17 mouse cellular contexts compared by ENCODE assay signal in the genomic region with DNA sequence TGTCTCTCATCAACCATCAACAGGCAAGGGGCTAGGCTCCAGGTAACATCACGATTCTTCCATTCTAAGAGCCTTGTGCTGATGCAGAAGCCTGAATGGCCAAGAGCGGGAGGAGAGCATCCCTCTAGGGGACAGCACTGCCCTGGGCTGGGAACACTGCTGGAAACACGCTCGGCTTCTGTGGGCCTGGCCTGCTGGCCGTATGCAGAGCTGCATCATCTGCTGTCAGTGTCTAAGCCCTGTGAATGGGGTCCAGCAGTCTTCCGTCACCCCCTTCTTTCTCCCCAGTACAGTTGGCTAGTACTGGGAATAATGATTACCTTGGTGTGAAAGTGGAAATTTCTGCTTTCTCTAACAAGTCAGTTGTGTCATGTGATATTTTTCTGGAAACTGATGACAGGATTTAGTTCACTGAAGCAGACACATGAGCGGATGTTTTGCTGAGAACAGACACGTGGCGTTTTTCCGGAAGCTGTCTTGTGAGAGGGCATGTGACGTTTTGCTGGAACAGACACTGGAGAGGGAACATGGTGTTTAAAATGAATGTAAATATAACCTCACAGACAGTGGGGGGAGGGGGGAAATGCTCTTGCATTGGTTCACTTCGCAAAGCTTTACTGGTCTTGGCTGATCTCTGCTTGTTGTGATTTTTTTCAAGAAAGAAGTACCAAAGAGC. TPM values are rescaled to one million over a fixed set of nuclear protein-coding genes. Genes with fewer than 3 reads are reported as not detected.
DNase-seq lines count a peak whose midpoint lies in the region; ATAC-seq and TF ChIP-seq lines count a peak whose summit lies in the region.
"Had no signal": no experiment of that assay in that cellular context is flagged by ENCODE, and none has a peak within 500 bp of the region (broad histone marks: within the 10 kb centered on the region; RNA-seq: fewer than 3 reads in every experiment).

No protein-coding gene starts in this region.

- WGBS in hindbrain, postnatal 0 days: 68% methylated on average over 12 of the region's 12 CpGs
- 77% methylated on average over 12 of the region's 12 CpGs for WGBS in hindbrain, embryonic 14.5 days
- WGBS in heart, postnatal 0 days: 61% methylated on average over 12 of the region's 12 CpGs
- 53% methylated on average over 12 of the region's 12 CpGs for WGBS in kidney, postnatal 0 days
- 63% methylated on average over 12 of the region's 12 CpGs for WGBS in cerebellum, adult 2 months

- no peak overlapping the region for H3K27ac ChIP-seq in hindbrain, postnatal 0 days
- H3K27ac ChIP-seq in hindbrain, embryonic 14.5 days: no peak overlapping the region
- no peak overlapping the region for H3K27ac ChIP-seq in heart, postnatal 0 days (ENCODE audit: low read depth)
- H3K27ac ChIP-seq in kidney, postnatal 0 days: no peak overlapping the region
- H3K27ac ChIP-seq in cerebellum, adult 2 months (ENCODE audit: insufficient read depth, low read length): no peak overlapping the region
- H3K27ac ChIP-seq: embryonic facial prominence, embryonic 12.5 days; hindbrain, embryonic 15.5 days; left cerebral cortex, adult 2 months; limb, embryonic 15.5 days had no signal

- H3K4me2 ChIP-seq in hindbrain, postnatal 0 days (ENCODE audit: low read depth, low read length): no peak overlapping the region
- no peak overlapping the region for H3K4me2 ChIP-seq in hindbrain, embryonic 14.5 days (replicated peaks)
- H3K4me2 ChIP-seq in heart, postnatal 0 days (ENCODE audit: low read depth, low read length): no peak overlapping the region
- no peak overlapping the region for H3K4me2 ChIP-seq in kidney, postnatal 0 days (ENCODE audit: low read length)
- H3K4me2 ChIP-seq: embryonic facial prominence, embryonic 12.5 days; hindbrain, embryonic 15.5 days; limb, embryonic 15.5 days had no signal

- no peak for DNase-seq in hindbrain, postnatal 0 days (ENCODE audit: low spot score)
- no peak for DNase-seq in hindbrain, embryonic 14.5 days (ENCODE audit: low spot score)
- peak; percentile 11 for DNase-seq in heart, postnatal 0 days (ENCODE audit: low spot score)
- peak; percentile 42 for DNase-seq in kidney, postnatal 0 days (ENCODE audit: low spot score)
- DNase-seq in lung, postnatal 4 days: peak; percentile 58 to 59
- DNase-seq in c-Kit-positive CD71-positive TER-119-positive erythroid progenitor cells, embryonic 14.5 days (ENCODE audit: low spot score): no peak
- no peak for DNase-seq in cerebellum, adult 2 months
- DNase-seq: cerebellum, postnatal 25 days; thymus, postnatal 36 days had no signal

- 0 out of 2 replicates have a peak, but pooled peaks have one; percentile 15 for TF ChIP-seq CTCF in hindbrain, postnatal 0 days (IDR thresholded peaks at IDR 0.05; ENCODE audit: low read depth)
- no peak for TF ChIP-seq CTCF in heart, postnatal 0 days (IDR thresholded peaks at IDR 0.05; ENCODE audit: low read depth)
- TF ChIP-seq CTCF in kidney, postnatal 0 days (IDR thresholded peaks at IDR 0.05; ENCODE audit: low read depth): 0 out of 2 replicates have a peak, but pooled peaks have one; percentile 3
- TF ChIP-seq CTCF in cerebellum, adult 2 months (IDR thresholded peaks at IDR 0.05; ENCODE audit: borderline replicate concordance, insufficient read depth, low read depth, low read length): no peak

- H3K4me1 ChIP-seq in hindbrain, postnatal 0 days (ENCODE audit: insufficient read depth, low read length): no peaks in the 10 kb centered on the region
- no peaks in the 10 kb centered on the region for H3K4me1 ChIP-seq in hindbrain, embryonic 14.5 days (replicated peaks; ENCODE audit: control insufficient read depth, insufficient read depth, low read length)
- H3K4me1 ChIP-seq in heart, postnatal 0 days (ENCODE audit: control insufficient read depth, insufficient read depth): no peaks in the 10 kb centered on the region
- no peaks in the 10 kb centered on the region for H3K4me1 ChIP-seq in kidney, postnatal 0 days (replicated peaks; ENCODE audit: insufficient read depth, low read length)
- no peaks in the 10 kb centered on the region for H3K4me1 ChIP-seq in cerebellum, adult 2 months (ENCODE audit: control insufficient read depth, insufficient read depth, low read length)
- H3K4me1 ChIP-seq: embryonic facial prominence, embryonic 12.5 days; hindbrain, embryonic 15.5 days; megakaryocyte, embryonic 14.5 days had no signal

- no peak overlapping the region for H3K4me3 ChIP-seq in hindbrain, postnatal 0 days (ENCODE audit: low read length)
- no peak overlapping the region for H3K4me3 ChIP-seq in hindbrain, embryonic 14.5 days (replicated peaks; ENCODE audit: low read length)
- no peak overlapping the region for H3K4me3 ChIP-seq in heart, postnatal 0 days (ENCODE audit: low read depth, low read length)
- no peak overlapping the region for H3K4me3 ChIP-seq in kidney, postnatal 0 days (replicated peaks; ENCODE audit: low read depth, low read length)
- H3K4me3 ChIP-seq in cerebellum, adult 2 months (replicated peaks; ENCODE audit: insufficient read depth, low read depth, low read length): no peak overlapping the region
- H3K4me3 ChIP-seq: embryonic facial prominence, embryonic 12.5 days; hindbrain, embryonic 15.5 days; left cerebral cortex, adult 2 months; limb, embryonic 15.5 days; megakaryocyte, embryonic 14.5 days had no signal

- H3K36me3 ChIP-seq in hindbrain, postnatal 0 days (ENCODE audit: insufficient read depth, low read length): no peaks in the 10 kb centered on the region
- H3K36me3 ChIP-seq in hindbrain, embryonic 14.5 days (replicated peaks; ENCODE audit: control insufficient read depth, insufficient read depth): no peaks in the 10 kb centered on the region
- H3K36me3 ChIP-seq in heart, postnatal 0 days (replicated peaks; ENCODE audit: control insufficient read depth, insufficient read depth, low read length): no peaks in the 10 kb centered on the region
- H3K36me3 ChIP-seq in kidney, postnatal 0 days (ENCODE audit: insufficient read depth, low read length): no peaks in the 10 kb centered on the region
- H3K36me3 ChIP-seq: embryonic facial prominence, embryonic 12.5 days; hindbrain, embryonic 15.5 days; limb, embryonic 15.5 days had no signal

- no peak for TF ChIP-seq EP300 in heart, postnatal 0 days (IDR thresholded peaks at IDR 0.05; ENCODE audit: low read depth)

- ATAC-seq in hindbrain, postnatal 0 days: no peak
- no peak for ATAC-seq in hindbrain, embryonic 14.5 days (ENCODE audit: low FRiP score)
- 0 out of 2 replicates have a peak, but pooled peaks have one; percentile 41 for ATAC-seq in heart, postnatal 0 days (ENCODE audit: insufficient read depth, low read depth)
- no peak for ATAC-seq in kidney, postnatal 0 days (replicated peaks; ENCODE audit: low FRiP score, low read depth)
- ATAC-seq: CD4-positive, CD25-positive, alpha-beta regulatory T cell, adult 4 months had no signal

- H3K9ac ChIP-seq in hindbrain, postnatal 0 days (replicated peaks; ENCODE audit: low read length): no peak overlapping the region
- H3K9ac ChIP-seq in hindbrain, embryonic 14.5 days: no peak overlapping the region
- H3K9ac ChIP-seq in heart, postnatal 0 days (replicated peaks; ENCODE audit: low read depth, low read length): no peak overlapping the region
- H3K9ac ChIP-seq in kidney, postnatal 0 days (ENCODE audit: low read depth, low read length): no peak overlapping the region
- H3K9ac ChIP-seq: embryonic facial prominence, embryonic 12.5 days; hindbrain, embryonic 15.5 days; limb, embryonic 15.5 days had no signal

- H3K9me3 ChIP-seq in hindbrain, postnatal 0 days (ENCODE audit: low read length): no peaks in the 10 kb centered on the region
- no peaks in the 10 kb centered on the region for H3K9me3 ChIP-seq in hindbrain, embryonic 14.5 days (ENCODE audit: control insufficient read depth, low read length)
- no peaks in the 10 kb centered on the region; the same call in 1 of the 2 replicates for H3K9me3 ChIP-seq in heart, postnatal 0 days (replicated peaks; ENCODE audit: control insufficient read depth, low read length)
- H3K9me3 ChIP-seq in kidney, postnatal 0 days (replicated peaks; ENCODE audit: low read length): no peaks in the 10 kb centered on the region
- H3K9me3 ChIP-seq: embryonic facial prominence, embryonic 12.5 days; hindbrain, embryonic 15.5 days; limb, embryonic 15.5 days had no signal

- no peak for TF ChIP-seq POLR2A in cerebellum, adult 2 months (IDR thresholded peaks at IDR 0.05; ENCODE audit: borderline replicate concordance, insufficient read depth, low read length)

- no peaks in the 10 kb centered on the region for H3K27me3 ChIP-seq in hindbrain, postnatal 0 days (ENCODE audit: insufficient read depth, low read length)
- no peaks in the 10 kb centered on the region for H3K27me3 ChIP-seq in hindbrain, embryonic 14.5 days (ENCODE audit: control insufficient read depth, insufficient read depth, low read length)
- H3K27me3 ChIP-seq in heart, postnatal 0 days (ENCODE audit: control insufficient read depth, insufficient read depth, low read length): no peaks in the 10 kb centered on the region
- no peaks in the 10 kb centered on the region for H3K27me3 ChIP-seq in kidney, postnatal 0 days (ENCODE audit: insufficient read depth, low read length)
- H3K27me3 ChIP-seq in cerebellum, adult 2 months (ENCODE audit: control insufficient read depth, insufficient read depth, low read length): no peaks in the 10 kb centered on the region
- H3K27me3 ChIP-seq: embryonic facial prominence, embryonic 12.5 days; hindbrain, embryonic 15.5 days; limb, embryonic 15.5 days had no signal

RNA-seq across cellular contexts. Expression of a gene that starts 42.2 kb away (rescaled TPM):
- total RNA-seq in hindbrain, postnatal 0 days (2014; rRNA removed): not detected in 2 replicates
- polyA plus RNA-seq in hindbrain, postnatal 0 days (2015; fragmentation: Nextera tagmentation; extraction: Ambion mirVana): not detected in 2 replicates
- 0.54 TPM in 1 of 2 replicates, not detected in the other for polyA plus RNA-seq in hindbrain, embryonic 14.5 days (2014; fragmentation: Nextera tagmentation; extraction: Ambion mirVana)
- total RNA-seq in heart, postnatal 0 days (2014; rRNA removed; ENCODE audit: low replicate concordance): not detected in 2 replicates
- polyA plus RNA-seq in heart, postnatal 0 days (2015; fragmentation: Nextera tagmentation; extraction: Ambion mirVana): not detected in 2 replicates
- polyA plus RNA-seq in kidney, postnatal 0 days (2015; fragmentation: Nextera tagmentation; extraction: Ambion mirVana): not detected in 2 replicates
- polyA plus RNA-seq in cerebellum, adult 2 months (2012; rRNA removed): not detected in 2 replicates
- total RNA-seq: adrenal gland, adult 18-20 months; left cerebral cortex, adult 2 months had no signal
- polyA plus RNA-seq: CD4-positive, CD25-positive, alpha-beta regulatory T cell, adult 4 months; embryonic facial prominence, embryonic 12.5 days; gonadal fat pad, adult 2 months; hindbrain, embryonic 15.5 days had no signal

Comparison
In these comparisons a context has a peak if more than half of its experiments do, and no peak if none do; other contexts are left out.
1. DNase-seq: peak in heart, postnatal 0 days (single experiment), kidney, postnatal 0 days (single experiment) and lung, postnatal 4 days (2 of 2); none in hindbrain, postnatal 0 days (single experiment), hindbrain, embryonic 14.5 days (single experiment), c-Kit-positive CD71-positive TER-119-positive erythroid progenitor cells, embryonic 14.5 days (single experiment) and cerebellum, adult 2 months (0 of 2).
2. CTCF ChIP-seq: peak in hindbrain, postnatal 0 days (single experiment) and kidney, postnatal 0 days (single experiment); none in heart, postnatal 0 days (single experiment) and cerebellum, adult 2 months (single experiment).